Mouse (Mus musculus) ovary, adult 2 months (tissue): ENCODE results near the gene Rnf32. TPM values are rescaled to one million over a fixed set of nuclear protein-coding genes. Genes with fewer than 3 reads are reported as not detected.

ENCODE experiments used
- polyA plus RNA-seq: library from polyadenylated mRNA; depleted of rRNA; stranded (reverse); fragments of >200 nt; gene quantifications from 2 replicates; pipeline ENCODE4 v1.2.3, GENCODE M21; 2012; rRNA removed

The Rnf32 gene
- 2.2 and 2.3 TPM in 2 replicates for polyA plus RNA-seq

GRCm38 (mm10) chr5:29195570-29196263 lies at the start of gene Rnf32:
TSS of gene Rnf32 (plus strand) at chr5:29195992.

Other genes starting within 250 kb of the Rnf32 start
- gene Lmbr1, start 182.4 kb downstream of the Rnf32 start, polyA plus RNA-seq: 3.0 and 3.7 TPM in 2 replicates
- gene Nom1, start 238.7 kb downstream of the Rnf32 start, polyA plus RNA-seq: 4.6 and 6.1 TPM in 2 replicates